Mouse (Mus musculus): ENCODE measurements at regions not wholly inside any gene's neighbourhood (a gene's known extent, or its start where the extent isn't known, plus 50 kb on each side); places are given as distances from the start of the nearest gene placed in this dataset.

- no peak for TF ChIP-seq CTCF (IDR thresholded peaks at IDR 0.05; ENCODE audit: control insufficient read depth, insufficient read depth, low read length)
- TF ChIP-seq POLR2A (IDR thresholded peaks at IDR 0.05; ENCODE audit: borderline replicate concordance, control insufficient read depth, low read depth, low read length), result no peak
- Histone ChIP-seq H3K4me1 (ENCODE audit: control insufficient read depth, insufficient read depth, low read length) (no peaks in the 10 kb centered on the region), H3K27ac (ENCODE audit: control insufficient read depth, insufficient read depth, low read depth, low read length, poor library complexity) (no peak overlapping the region), H3K4me3 (replicated peaks; ENCODE audit: control insufficient read depth, low read depth, low read length) (no peak overlapping the region)
- WGBS, result 87% methylated on average over 3 of the region's 3 CpGs
These were observed 104.4 kb downstream of the Tex36 start for GRCm38 (mm10) chr7:133497551-133497950.

GRCm38 (mm10) chr7:133494982-133495550 is 106.9 kb downstream of the Tex36 start:
- no peak overlapping the region for H3K4me3 ChIP-seq (replicated peaks; ENCODE audit: control insufficient read depth, low read depth, low read length)
- TF ChIP-seq CTCF (IDR thresholded peaks at IDR 0.05; ENCODE audit: control insufficient read depth, insufficient read depth, low read length), result no peak
- no peak for TF ChIP-seq POLR2A (IDR thresholded peaks at IDR 0.05; ENCODE audit: borderline replicate concordance, control insufficient read depth, low read depth, low read length)
- no peak overlapping the region for H3K27ac ChIP-seq (ENCODE audit: control insufficient read depth, insufficient read depth, low read depth, low read length, poor library complexity)
- 72% methylated on average over 8 of the region's 8 CpGs for WGBS
- no peaks in the 10 kb centered on the region for H3K4me1 ChIP-seq (ENCODE audit: control insufficient read depth, insufficient read depth, low read length)

GRCm38 (mm10) chr7:133494256-133494981 is 107.5 kb downstream of the Tex36 start:
- no peak for TF ChIP-seq POLR2A (IDR thresholded peaks at IDR 0.05; ENCODE audit: borderline replicate concordance, control insufficient read depth, low read depth, low read length)
- no peak for TF ChIP-seq CTCF (IDR thresholded peaks at IDR 0.05; ENCODE audit: control insufficient read depth, insufficient read depth, low read length)
- Histone ChIP-seq H3K27ac (ENCODE audit: control insufficient read depth, insufficient read depth, low read depth, low read length, poor library complexity) (no peak overlapping the region), H3K4me1 (ENCODE audit: control insufficient read depth, insufficient read depth, low read length) (no peaks in the 10 kb centered on the region), H3K4me3 (replicated peaks; ENCODE audit: control insufficient read depth, low read depth, low read length) (no peak overlapping the region)
- WGBS, result 74% methylated on average over 10 of the region's 10 CpGs

DNA sequence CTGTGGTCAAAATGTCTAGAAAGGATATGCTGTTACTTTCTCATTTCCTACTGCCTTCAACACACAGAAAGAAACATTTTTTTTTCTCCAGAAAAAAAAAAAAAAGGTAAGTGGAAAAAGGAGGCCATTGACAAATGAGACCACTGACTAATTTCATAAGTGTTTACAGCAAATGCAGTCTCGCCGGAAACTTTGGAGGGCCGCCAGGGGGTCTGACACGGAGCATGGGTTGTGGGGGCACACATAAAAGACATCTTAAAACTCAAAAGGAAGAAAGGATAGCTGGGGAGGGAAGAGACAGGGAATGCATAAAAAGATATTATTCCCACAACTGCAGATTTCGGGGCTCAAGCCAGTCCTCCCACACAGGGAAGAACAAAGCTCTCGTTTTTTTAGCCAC is 109.3 kb downstream of the Tex36 start:
- no peak for TF ChIP-seq POLR2A (IDR thresholded peaks at IDR 0.05; ENCODE audit: borderline replicate concordance, control insufficient read depth, low read depth, low read length)
- TF ChIP-seq CTCF (IDR thresholded peaks at IDR 0.05; ENCODE audit: control insufficient read depth, insufficient read depth, low read length), result no peak
- whole genome bisulfite sequencing, result 52% methylated on average over 6 of the region's 6 CpGs
- no peak overlapping the region for H3K4me3 ChIP-seq (replicated peaks; ENCODE audit: control insufficient read depth, low read depth, low read length)
- H3K27ac ChIP-seq (ENCODE audit: control insufficient read depth, insufficient read depth, low read depth, low read length, poor library complexity), result no peak overlapping the region
- no peaks in the 10 kb centered on the region for H3K4me1 ChIP-seq (ENCODE audit: control insufficient read depth, insufficient read depth, low read length)

- 65% methylated on average over 7 of the region's 7 CpGs for WGBS
- no peak for TF ChIP-seq CTCF (IDR thresholded peaks at IDR 0.05; ENCODE audit: control insufficient read depth, insufficient read depth, low read length)
- TF ChIP-seq POLR2A (IDR thresholded peaks at IDR 0.05; ENCODE audit: borderline replicate concordance, control insufficient read depth, low read depth, low read length), result no peak
- H3K27ac ChIP-seq (ENCODE audit: control insufficient read depth, insufficient read depth, low read depth, low read length, poor library complexity), result no peak overlapping the region
- H3K4me1 ChIP-seq (ENCODE audit: control insufficient read depth, insufficient read depth, low read length), result no peaks in the 10 kb centered on the region
- no peak overlapping the region for H3K4me3 ChIP-seq (replicated peaks; ENCODE audit: control insufficient read depth, low read depth, low read length)
These were observed 113.9 kb downstream of the Tex36 start for GRCm38 (mm10) chr7:133487887-133488630.

GRCm38 (mm10) chr7:133484430-133484841 is 117.5 kb downstream of the Tex36 start:
- Histone ChIP-seq H3K27ac (ENCODE audit: control insufficient read depth, insufficient read depth, low read depth, low read length, poor library complexity) (no peak overlapping the region), H3K4me1 (ENCODE audit: control insufficient read depth, insufficient read depth, low read length) (no peaks in the 10 kb centered on the region), H3K4me3 (replicated peaks; ENCODE audit: control insufficient read depth, low read depth, low read length) (no peak overlapping the region)
- no peak for TF ChIP-seq POLR2A (IDR thresholded peaks at IDR 0.05; ENCODE audit: borderline replicate concordance, control insufficient read depth, low read depth, low read length)
- no peak for TF ChIP-seq CTCF (IDR thresholded peaks at IDR 0.05; ENCODE audit: control insufficient read depth, insufficient read depth, low read length)
- WGBS, result 76% methylated on average over 8 of the region's 8 CpGs

DNA sequence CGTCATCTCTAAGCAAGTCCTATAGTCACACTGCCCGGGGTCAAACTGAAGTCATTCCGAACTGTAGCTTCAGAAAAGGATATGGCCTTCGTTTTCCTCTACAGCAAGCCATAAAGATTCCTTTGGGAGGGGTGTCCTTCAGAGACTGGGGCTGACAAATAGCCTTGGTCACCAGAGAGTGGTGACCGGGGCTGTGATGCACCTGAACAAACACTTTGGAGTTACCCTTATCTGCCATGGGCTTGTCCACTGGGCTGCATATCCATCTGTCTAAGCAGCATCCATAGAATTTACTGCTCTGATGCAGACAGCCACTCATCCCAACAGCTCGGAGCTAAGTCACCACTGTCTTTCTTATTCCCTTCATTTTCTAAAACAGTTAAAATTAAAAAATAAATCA is 120.4 kb downstream of the Tex36 start:
- WGBS, result 62% methylated on average over 6 of the region's 6 CpGs
- H3K27ac ChIP-seq (ENCODE audit: control insufficient read depth, insufficient read depth, low read depth, low read length, poor library complexity), result no peak overlapping the region

GRCm38 (mm10) chr7:133479679-133480078 is 122.3 kb downstream of the Tex36 start:
- H3K4me1 ChIP-seq (ENCODE audit: control insufficient read depth, insufficient read depth, low read length), result no peaks in the 10 kb centered on the region
- H3K27ac ChIP-seq (ENCODE audit: control insufficient read depth, insufficient read depth, low read depth, low read length, poor library complexity), result no peak overlapping the region
- H3K4me3 ChIP-seq (replicated peaks; ENCODE audit: control insufficient read depth, low read depth, low read length), result no peak overlapping the region
- WGBS, result 75% methylated on average over 7 of the region's 7 CpGs
- TF ChIP-seq POLR2A (IDR thresholded peaks at IDR 0.05; ENCODE audit: borderline replicate concordance, control insufficient read depth, low read depth, low read length) (no peak), CTCF (IDR thresholded peaks at IDR 0.05; ENCODE audit: control insufficient read depth, insufficient read depth, low read length) (no peak)

More for the DNA sequence above, 120.4 kb downstream of the Tex36 start:
- TF ChIP-seq CTCF (IDR thresholded peaks at IDR 0.05; ENCODE audit: control insufficient read depth, insufficient read depth, low read length) (no peak), POLR2A (IDR thresholded peaks at IDR 0.05; ENCODE audit: borderline replicate concordance, control insufficient read depth, low read depth, low read length) (no peak)
- H3K4me3 ChIP-seq (replicated peaks; ENCODE audit: control insufficient read depth, low read depth, low read length), result no peak overlapping the region
- H3K4me1 ChIP-seq (ENCODE audit: control insufficient read depth, insufficient read depth, low read length), result no peaks in the 10 kb centered on the region

Measured in bone marrow, adult 2 months (tissue).